Mouse (Mus musculus) G1E (cell line): Measurements from ENCODE around the gene Atp23.
"Not testable (repeated sequence)": the region's sequence is repeated elsewhere in the genome, so short reads cannot be mapped to it uniquely, and the experiment has no call there.

Source experiments
- CTCF ChIP-seq: IDR thresholded peaks from 2 replicates; pipeline ENCODE4 v1.5.1; 2012; ENCODE audit warnings: low read depth, low read length, inconsistent platforms, mixed read lengths
- GATA1 ChIP-seq: IDR thresholded peaks from 2 replicates; pipeline ENCODE4 v1.6.1; 2012; ENCODE audit warnings: borderline replicate concordance, low read length, inconsistent platforms, mixed read lengths
- GATA2 ChIP-seq: IDR thresholded peaks from 2 replicates; pipeline ENCODE4 v1.6.1; 2012; ENCODE audit warnings: low read depth, low read length, inconsistent platforms, borderline replicate concordance
- POLR2AphosphoS5 ChIP-seq: IDR thresholded peaks from 2 replicates; pipeline ENCODE4 v1.6.1; 2012; ENCODE audit warnings: low read depth, low read length, inconsistent platforms; ENCODE audit not compliant: insufficient replicate concordance
- TAL1 ChIP-seq: conservative IDR thresholded peaks from 2 replicates; pipeline ENCODE4 v1.6.1; 2012; ENCODE audit warnings: low read depth, low read length, inconsistent platforms, mixed read lengths

DNA sequence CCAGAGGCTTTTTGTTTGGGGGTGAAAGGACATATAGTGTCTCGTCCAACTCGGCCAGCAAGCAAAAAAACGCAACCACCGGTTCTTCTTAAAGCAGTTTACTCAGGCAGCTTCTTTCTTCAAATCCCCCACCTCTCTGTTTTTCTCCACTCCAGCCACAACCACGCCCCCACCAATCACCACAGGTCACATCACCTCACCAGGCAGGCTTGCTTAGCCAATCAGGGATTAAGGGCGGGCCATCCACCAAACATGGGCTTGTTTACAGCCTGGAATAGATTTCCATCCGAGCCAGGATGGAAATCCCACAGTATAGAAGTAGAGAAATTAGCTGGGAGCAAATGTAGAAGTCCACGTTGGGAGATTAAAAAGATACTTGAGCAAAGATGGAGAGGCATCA lies 74.9 kb downstream of the Atp23 start:
- TF ChIP-seq CTCF, GATA2, TAL1, POLR2AphosphoS5, GATA1: not testable (repeated sequence)
